Mouse (Mus musculus) T-helper 1 cell (primary cell): ENCODE measurements at regions not wholly inside any gene's neighbourhood (a gene's known extent, or its start where the extent isn't known, plus 50 kb on each side); places are given as distances from the start of the nearest gene placed in this dataset.

ENCODE experiments used
- in situ Hi-C: fragments of 300-600 bp; cut with MboI, MseI; formaldehyde crosslinking; loops from one replicate; pipeline ENCODE4 v1.15.1; 2025; ENCODE audit warnings: high pct_unique_total_duplicates

GRCm38 (mm10) chr8:109413386-109413785 lies 80.4 kb upstream of the Pmfbp1 start:
- in situ Hi-C loops, result no loop called here

GRCm38 (mm10) chr8:109415315-109415714 lies 78.5 kb upstream of the Pmfbp1 start:
- in situ Hi-C loops, result no loop called here

- in situ Hi-C loops, result no loop called here
Observed at GRCm38 (mm10) chr8:109415906-109416305, 77.9 kb upstream of the Pmfbp1 start.

GRCm38 (mm10) chr8:109416327-109417100 lies 77.3 kb upstream of the Pmfbp1 start:
- in situ Hi-C loops, result no loop called here

- in situ Hi-C loops, result no loop called here
Observed at GRCm38 (mm10) chr8:109417222-109417621, 76.6 kb upstream of the Pmfbp1 start.

- in situ Hi-C loops, result no loop called here
Observed at GRCm38 (mm10) chr8:109417971-109418370, 75.9 kb upstream of the Pmfbp1 start.

- in situ Hi-C loops, result no loop called here
Observed at GRCm38 (mm10) chr8:109419029-109419596, 74.7 kb upstream of the Pmfbp1 start.

- in situ Hi-C loops, result no loop called here
Observed at GRCm38 (mm10) chr8:109424004-109424403, 69.8 kb upstream of the Pmfbp1 start.

GRCm38 (mm10) chr8:109428551-109428950 lies 65.3 kb upstream of the Pmfbp1 start:
- in situ Hi-C loops, result no loop called here

- in situ Hi-C loops, result no loop called here
Observed at GRCm38 (mm10) chr8:109434538-109434937, 59.3 kb upstream of the Pmfbp1 start.

GRCm38 (mm10) chr8:109436056-109436455 lies 57.8 kb upstream of the Pmfbp1 start:
- in situ Hi-C loops, result no loop called here

GRCm38 (mm10) chr8:109436830-109437567 lies 56.8 kb upstream of the Pmfbp1 start:
- in situ Hi-C loops, result no loop called here

- in situ Hi-C loops, result no loop called here
Observed at GRCm38 (mm10) chr8:109438531-109438930, 55.3 kb upstream of the Pmfbp1 start.
